Mouse (Mus musculus) cortical plate, adult 2 months (tissue): ENCODE results near the gene Hist1h3i.

Source experiments
- CTCF ChIP-seq: fragments of 200-500 bp; IDR thresholded peaks from 2 replicates; pipeline ENCODE4 v1.5.1; 2011; ENCODE audit warnings: mild to moderate bottlenecking, control low read depth, low read length; ENCODE audit not compliant: insufficient read depth; ENCODE audit errors: extremely low read depth
- POLR2A ChIP-seq: fragments of 200-500 bp; IDR thresholded peaks from 2 replicates; pipeline ENCODE4 v1.6.1; 2011; ENCODE audit warnings: mild to moderate bottlenecking, low read length, control low read depth; ENCODE audit not compliant: insufficient read depth; ENCODE audit errors: extremely low read depth

DNA sequence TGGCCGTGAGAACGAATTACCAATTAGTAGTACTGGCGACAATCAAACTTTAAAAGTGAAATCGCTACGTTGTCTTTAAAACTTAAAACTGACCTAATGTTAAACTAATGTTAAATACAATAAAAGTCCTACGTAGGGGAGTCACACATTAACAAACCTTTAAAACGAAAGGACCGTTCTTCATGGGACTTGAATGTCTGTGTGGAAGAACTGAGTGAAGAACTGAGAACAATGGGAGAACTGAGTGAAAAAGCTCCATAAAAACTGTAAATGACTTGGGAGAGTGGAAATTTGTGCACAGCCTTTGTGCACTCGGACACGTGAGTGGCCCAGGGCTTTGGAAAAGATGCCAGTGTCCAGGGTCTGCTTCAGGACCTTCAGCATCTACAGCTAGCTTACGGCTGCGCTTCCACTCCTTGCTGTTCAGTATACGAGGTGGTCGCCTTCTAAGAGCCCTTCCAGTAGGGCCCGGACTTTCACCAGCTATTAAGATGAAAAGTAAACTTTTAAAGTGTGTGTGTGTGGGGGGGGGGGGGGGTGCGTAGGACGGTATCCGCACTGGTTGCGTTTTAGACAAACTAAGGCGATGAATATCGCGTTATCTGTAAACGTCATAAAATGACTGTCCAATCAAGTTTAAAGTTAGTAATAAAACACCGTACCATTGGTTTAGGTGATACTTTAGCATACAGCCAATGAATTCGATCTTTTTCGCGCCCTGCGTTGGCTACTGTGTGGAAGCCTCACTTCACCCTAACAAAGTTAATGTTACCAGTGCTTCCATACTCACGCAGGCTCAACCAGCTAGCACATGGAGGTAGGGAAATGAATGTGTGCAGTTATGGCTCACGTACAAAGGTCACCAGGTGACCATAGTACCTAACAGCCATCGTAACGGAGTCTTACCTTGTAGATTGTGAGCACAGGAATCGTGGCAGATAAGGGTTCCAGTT is 4.1 kb downstream of the Hist1h3i start:
- TF ChIP-seq POLR2A (no peak), CTCF (no peak)
